Mouse (Mus musculus) embryo, embryonic 9.5 days (tissue): ENCODE data around the gene Slc25a12.

Source experiments
- DNase-seq: peaks from one replicate; pipeline ENCODE4 v3.0.0-alpha.2; 2017; ENCODE audit errors: extremely low spot score

The Slc25a12 gene

GRCm38 (mm10) chr2:71250841-71251240, 116.7 kb downstream of the Slc25a12 start:
- DNase-seq, result no peak

- DNase-seq, result no peak
Measured at GRCm38 (mm10) chr2:71248071-71248470, 119.5 kb downstream of the Slc25a12 start.

- no peak for DNase-seq
Measured at GRCm38 (mm10) chr2:71246096-71246495, 121.5 kb downstream of the Slc25a12 start.

- no peak for DNase-seq
Measured at GRCm38 (mm10) chr2:71245416-71245815, 122.1 kb downstream of the Slc25a12 start.

- no peak for DNase-seq
Measured at GRCm38 (mm10) chr2:71244807-71245206, 122.7 kb downstream of the Slc25a12 start.

- DNase-seq, result no peak
Measured at GRCm38 (mm10) chr2:71243058-71243672, 124.4 kb downstream of the Slc25a12 start.

- no peak for DNase-seq
Measured at GRCm38 (mm10) chr2:71242180-71242579, 125.4 kb downstream of the Slc25a12 start.

GRCm38 (mm10) chr2:71241505-71241904, 126.0 kb downstream of the Slc25a12 start:
- no peak for DNase-seq

GRCm38 (mm10) chr2:71236009-71236408, 131.5 kb downstream of the Slc25a12 start:
- DNase-seq, result no peak

- DNase-seq, result no peak
Measured at GRCm38 (mm10) chr2:71235420-71235819, 132.1 kb downstream of the Slc25a12 start.

- DNase-seq, result no peak
Measured at GRCm38 (mm10) chr2:71232976-71233375, 134.6 kb downstream of the Slc25a12 start.

GRCm38 (mm10) chr2:71231951-71232350, 135.6 kb downstream of the Slc25a12 start:
- DNase-seq, result no peak

- DNase-seq, result no peak
Measured at GRCm38 (mm10) chr2:71229603-71230002, 137.9 kb downstream of the Slc25a12 start.

- DNase-seq, result no peak
Measured at GRCm38 (mm10) chr2:71227398-71227797, 140.2 kb downstream of the Slc25a12 start.
